Mouse (Mus musculus) splenic B cell, adult 2 months (primary cell): Measurements from ENCODE around the gene Lrrk1.

Experiments
- DNase-seq: peaks from one replicate; pipeline ENCODE4 v3.0.0-alpha.2; 2011; ENCODE audit warnings: low read depth, low spot score
- H3K27me3 ChIP-seq: 2 replicates; pipeline ENCODE4 v1.6.1; 2012; ENCODE audit warnings: mild to moderate bottlenecking, low read length, moderate library complexity, mixed read lengths; ENCODE audit not compliant: control insufficient read depth, poor library complexity, insufficient read depth, severe bottlenecking
- H3K36me3 ChIP-seq: 2 replicates; pipeline ENCODE4 v1.6.1; 2012; ENCODE audit warnings: mild to moderate bottlenecking, low read length, moderate library complexity, mixed read lengths; ENCODE audit not compliant: control insufficient read depth, poor library complexity, insufficient read depth, severe bottlenecking

The Lrrk1 gene

GRCm38 (mm10) chr7:66182075-66182715 is 206.0 kb downstream of the Lrrk1 start:
- Histone ChIP-seq H3K36me3 (no peaks in the 10 kb centered on the region), H3K27me3 (no peaks in the 10 kb centered on the region)
- DNase-seq = no peak

GRCm38 (mm10) chr7:66180711-66181365 is 207.3 kb downstream of the Lrrk1 start:
- Histone ChIP-seq H3K36me3 (no peaks in the 10 kb centered on the region), H3K27me3 (no peaks in the 10 kb centered on the region)
- DNase-seq = no peak

GRCm38 (mm10) chr7:66180260-66180659 is 207.9 kb downstream of the Lrrk1 start:
- no peaks in the 10 kb centered on the region for H3K27me3 ChIP-seq
- no peaks in the 10 kb centered on the region for H3K36me3 ChIP-seq
- peak; percentile 48 for DNase-seq

- peak; percentile 27 for DNase-seq
- no peaks in the 10 kb centered on the region for H3K36me3 ChIP-seq
Measured at GRCm38 (mm10) chr7:66179711-66180110, 208.4 kb downstream of the Lrrk1 start.

GRCm38 (mm10) chr7:66179120-66179581 is 209.0 kb downstream of the Lrrk1 start:
- H3K27me3 ChIP-seq = no peaks in the 10 kb centered on the region
- peak; percentile 34 for DNase-seq
- H3K36me3 ChIP-seq = no peaks in the 10 kb centered on the region

More at GRCm38 (mm10) chr7:66179711-66180110, 208.4 kb downstream of the Lrrk1 start:
- H3K27me3 ChIP-seq = no peaks in the 10 kb centered on the region

- DNase-seq = no peak
- H3K27me3 ChIP-seq = no peaks in the 10 kb centered on the region
- peaks cover 2% of the 10 kb centered on the region; the same call in 1 of the 2 replicates for H3K36me3 ChIP-seq
Measured at GRCm38 (mm10) chr7:66178101-66178500, 210.0 kb downstream of the Lrrk1 start.

- H3K27me3 ChIP-seq = no peaks in the 10 kb centered on the region
- no peak for DNase-seq
- H3K36me3 ChIP-seq = peaks cover 8% of the 10 kb centered on the region
Measured at GRCm38 (mm10) chr7:66176929-66177328, 211.2 kb downstream of the Lrrk1 start.
